In genomic region chr9:96638508-96638907, GRCm38 (mm10) we compare ENCODE assay signal across 19 mouse cellular contexts. TPM values are rescaled to one million over a fixed set of nuclear protein-coding genes. Genes with fewer than 3 reads are reported as not detected.
A peak's percentile ranks its signal among the peaks of the same experiment; 100 is the strongest.
DNase-seq lines count a peak whose midpoint lies in the region; ATAC-seq and TF ChIP-seq lines count a peak whose summit lies in the region.
"Had no signal": no experiment of that assay in that cellular context is flagged by ENCODE, and none has a peak within 500 bp of the region (broad histone marks: within the 10 kb centered on the region; RNA-seq: fewer than 3 reads in every experiment).

No protein-coding gene starts in this region.

- no peaks in the 10 kb centered on the region for H3K36me3 ChIP-seq in liver, adult 2 months (ENCODE audit: control insufficient read depth, insufficient read depth, low read length)
- no peaks in the 10 kb centered on the region for H3K36me3 ChIP-seq in intestine, embryonic 16.5 days (ENCODE audit: control insufficient read depth, insufficient read depth, low read length)
- no peaks in the 10 kb centered on the region for H3K36me3 ChIP-seq in midbrain, embryonic 14.5 days (ENCODE audit: control insufficient read depth, insufficient read depth, low read length)
- H3K36me3 ChIP-seq: embryonic facial prominence, embryonic 12.5 days; hindbrain, embryonic 10.5 days; lung, embryonic 15.5 days; neural tube, embryonic 12.5 days had no signal

- no peak for TF ChIP-seq POLR2A in liver, adult 2 months (IDR thresholded peaks at IDR 0.05; ENCODE audit: extremely low read depth, insufficient read depth, low read length)
- TF ChIP-seq POLR2A in bone marrow, adult 2 months (IDR thresholded peaks at IDR 0.05; ENCODE audit: borderline replicate concordance, control insufficient read depth, low read depth, low read length), result no peak

- no peaks in the 10 kb centered on the region for H3K9me3 ChIP-seq in intestine, embryonic 16.5 days (ENCODE audit: control insufficient read depth, low read length)
- H3K9me3 ChIP-seq in midbrain, embryonic 14.5 days (ENCODE audit: control insufficient read depth, low read length), result no peaks in the 10 kb centered on the region; the same call in 1 of the 2 replicates
- H3K9me3 ChIP-seq: embryonic facial prominence, embryonic 12.5 days; hindbrain, embryonic 10.5 days; lung, embryonic 15.5 days had no signal

- 56% methylated on average over 7 of the region's 7 CpGs for WGBS in liver, adult 2 months
- 44% methylated on average over 7 of the region's 7 CpGs for WGBS in bone marrow, adult 2 months
- WGBS in intestine, embryonic 16.5 days, result 57% methylated on average over 7 of the region's 7 CpGs
- 90% methylated on average over 7 of the region's 7 CpGs for WGBS in midbrain, embryonic 14.5 days

- no peak overlapping the region for H3K9ac ChIP-seq in liver, adult 2 months (ENCODE audit: low read depth, low read length)
- H3K9ac ChIP-seq in intestine, embryonic 16.5 days (ENCODE audit: low read depth, low read length), result no peak overlapping the region
- H3K9ac ChIP-seq in midbrain, embryonic 14.5 days (replicated peaks; ENCODE audit: low read length), result no peak overlapping the region
- H3K9ac ChIP-seq: embryonic facial prominence, embryonic 12.5 days; lung, embryonic 15.5 days; neural tube, embryonic 12.5 days had no signal

- peak; percentile 59 for DNase-seq in liver, adult 2 months (ENCODE audit: extremely low read depth, low read depth, low spot score)
- no peak for DNase-seq in liver
- peak; percentile 55 to 71 for DNase-seq in kidney, postnatal 36 days
- DNase-seq in midbrain, embryonic 14.5 days, result no peak
- DNase-seq in urinary bladder, adult 2 months (ENCODE audit: low spot score), result no peak
- DNase-seq in ovary, adult 18-20 months (ENCODE audit: low spot score), result no peak
- DNase-seq: adrenal gland, postnatal 25 days; cerebellum, adult 8-10 months; gastrocnemius, adult 2 months; heart, adult 11 months; right cerebral cortex, postnatal 25 days; thymus, postnatal 4 days had no signal

- H3K4me1 ChIP-seq in liver, adult 2 months (ENCODE audit: control insufficient read depth, insufficient read depth, low read length), result no peaks in the 10 kb centered on the region
- H3K4me1 ChIP-seq in bone marrow, adult 2 months (ENCODE audit: control insufficient read depth, insufficient read depth, low read length), result peaks cover 11% of the 10 kb centered on the region; the same call in 1 of the 2 replicates
- H3K4me1 ChIP-seq in intestine, embryonic 16.5 days (ENCODE audit: control insufficient read depth, insufficient read depth, low read length), result peaks cover 6% of the 10 kb centered on the region; the same call in 1 of the 2 replicates
- H3K4me1 ChIP-seq in midbrain, embryonic 14.5 days (ENCODE audit: control insufficient read depth, insufficient read depth, low read length), result no peaks in the 10 kb centered on the region
- H3K4me1 ChIP-seq: embryonic facial prominence, embryonic 12.5 days; lung, embryonic 15.5 days; neural tube, embryonic 12.5 days had no signal

- ATAC-seq in intestine, embryonic 16.5 days, result peak; percentile 61
- no peak for ATAC-seq in midbrain, embryonic 14.5 days (ENCODE audit: low FRiP score, low TSS enrichment)
- ATAC-seq: inflammation-experienced regulatory T-cells, adult 6 months had no signal

- no peaks in the 10 kb centered on the region for H3K79me2 ChIP-seq in liver, adult 2 months (ENCODE audit: control insufficient read depth, insufficient read depth, low read length)

- no peak for TF ChIP-seq CTCF in liver, adult 2 months (IDR thresholded peaks at IDR 0.05; ENCODE audit: low read depth, low read length)
- TF ChIP-seq CTCF in bone marrow, adult 2 months (IDR thresholded peaks at IDR 0.05; ENCODE audit: control insufficient read depth, insufficient read depth, low read length), result no peak

- H3K4me2 ChIP-seq in intestine, embryonic 16.5 days (ENCODE audit: low read depth, low read length), result no peak overlapping the region
- no peak overlapping the region for H3K4me2 ChIP-seq in midbrain, embryonic 14.5 days (ENCODE audit: low read length)
- H3K4me2 ChIP-seq: embryonic facial prominence, embryonic 12.5 days; lung, embryonic 15.5 days; neural tube, embryonic 12.5 days had no signal

- no peak overlapping the region for H3K4me3 ChIP-seq in liver, adult 2 months (ENCODE audit: insufficient read depth, low read depth, low read length)
- H3K4me3 ChIP-seq in bone marrow, adult 2 months (replicated peaks; ENCODE audit: control insufficient read depth, low read depth, low read length), result no peak overlapping the region
- H3K4me3 ChIP-seq in intestine, embryonic 16.5 days (ENCODE audit: low read length), result no peak overlapping the region
- no peak overlapping the region for H3K4me3 ChIP-seq in midbrain, embryonic 14.5 days (replicated peaks; ENCODE audit: low read depth, low read length)
- H3K4me3 ChIP-seq: embryonic facial prominence, embryonic 12.5 days; gastrocnemius, adult 2 months; hindbrain, embryonic 10.5 days; lung, embryonic 15.5 days; neural tube, embryonic 12.5 days had no signal

- no peak overlapping the region for H3K27ac ChIP-seq in liver, adult 2 months (replicated peaks; ENCODE audit: insufficient read depth, low read depth, low read length)
- peak overlapping the region; percentile 26; the same call in 1 of the 2 replicates for H3K27ac ChIP-seq in bone marrow, adult 2 months (ENCODE audit: control insufficient read depth, insufficient read depth, low read depth, low read length, poor library complexity)
- no peak overlapping the region for H3K27ac ChIP-seq in intestine, embryonic 16.5 days (ENCODE audit: low read length)
- H3K27ac ChIP-seq in midbrain, embryonic 14.5 days (replicated peaks; ENCODE audit: low read depth, low read length), result no peak overlapping the region
- H3K27ac ChIP-seq: embryonic facial prominence, embryonic 12.5 days; gastrocnemius, adult 2 months; hindbrain, embryonic 10.5 days; lung, embryonic 15.5 days; neural tube, embryonic 12.5 days had no signal

- no peaks in the 10 kb centered on the region for H3K27me3 ChIP-seq in liver, adult 2 months (ENCODE audit: control insufficient read depth, insufficient read depth, low read length)
- H3K27me3 ChIP-seq in intestine, embryonic 16.5 days (replicated peaks; ENCODE audit: control insufficient read depth, insufficient read depth, low read length), result no peaks in the 10 kb centered on the region
- H3K27me3 ChIP-seq in midbrain, embryonic 14.5 days (ENCODE audit: control insufficient read depth, insufficient read depth, low read length), result no peaks in the 10 kb centered on the region
- H3K27me3 ChIP-seq: embryonic facial prominence, embryonic 12.5 days; lung, embryonic 15.5 days; neural tube, embryonic 12.5 days had no signal

RNA-seq across cellular contexts. Expression of gene Rasa2, which starts 7.1 kb away (rescaled TPM):
- total RNA-seq in liver, adult 2 months (2014; rRNA removed), result 1.6 and 1.7 TPM in 2 replicates
- 0.22 and 0.38 TPM in 2 replicates for polyA plus RNA-seq in liver, adult 2 months (2012; rRNA removed)
- 5.2 and 5.6 TPM in 2 replicates for polyA plus RNA-seq in bone marrow, adult 2 months (2011; ENCODE audit: insufficient read depth, insufficient read length, low replicate concordance, missing spikeins)
- polyA plus RNA-seq in intestine, embryonic 16.5 days (2015; fragmentation: Nextera tagmentation; extraction: Ambion mirVana), result 13.7 and 15.3 TPM in 2 replicates
- polyA plus RNA-seq in midbrain, embryonic 14.5 days (2014; fragmentation: Nextera tagmentation; extraction: Ambion mirVana), result 15.7 and 17.9 TPM in 2 replicates
- polyA plus RNA-seq in urinary bladder, adult 2 months (2012; rRNA removed), result 4.2 and 4.6 TPM in 2 replicates

Comparison
In these comparisons a context has a peak if more than half of its experiments do, and no peak if none do; other contexts are left out.
1. DNase-seq: peak in liver, adult 2 months (single experiment) and kidney, postnatal 36 days (2 of 2); none in liver (single experiment), midbrain, embryonic 14.5 days (single experiment), urinary bladder, adult 2 months (single experiment) and ovary, adult 18-20 months (single experiment).